Mouse (Mus musculus): ENCODE data around the gene Trim9. TPM values are rescaled to one million over a fixed set of nuclear protein-coding genes. Genes with fewer than 3 reads are reported as not detected.

Gene Trim9
- polyA plus RNA-seq (2014; fragmentation: Nextera tagmentation; extraction: Ambion mirVana): 3.4 and 4.0 TPM in 2 replicates

DNA sequence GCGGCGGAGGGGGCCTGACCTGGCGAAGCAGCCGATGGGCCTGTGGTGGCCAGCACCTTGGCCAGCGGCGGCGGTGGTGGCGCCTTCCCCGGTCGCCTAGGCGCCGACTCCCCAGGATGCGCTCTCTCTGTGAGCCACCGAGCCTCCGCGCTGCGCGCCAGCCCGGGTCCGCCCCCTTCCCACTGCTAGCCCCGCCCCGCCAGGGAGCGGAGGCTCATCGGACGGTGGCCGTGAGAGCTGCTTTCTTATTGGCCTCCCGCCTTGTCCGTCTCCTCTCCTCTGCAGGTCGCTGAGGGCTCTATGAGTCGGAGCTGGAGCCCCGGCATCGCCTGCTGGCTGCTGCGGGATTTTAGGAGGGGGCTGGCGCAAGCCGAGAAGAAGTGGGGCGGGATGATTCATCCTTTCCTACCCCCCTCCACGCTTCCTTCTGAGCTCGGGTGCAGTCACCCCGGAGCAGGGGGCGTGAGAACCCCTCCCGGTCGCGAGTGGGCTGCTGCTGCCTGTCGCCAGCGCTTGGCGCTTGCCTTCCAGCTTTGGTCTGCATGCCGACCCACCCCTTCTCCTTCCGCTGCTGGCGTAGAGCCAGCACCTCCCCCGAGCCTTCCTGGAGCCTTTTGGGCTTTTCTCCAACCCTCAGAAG lies at the start of gene Trim9:
Gene Trim9 (minus strand): TSS at position 413 of the 640 bp plus-strand sequence.
- Histone ChIP-seq H3K9ac (replicated peaks; ENCODE audit: low read length) (peak within 1 kb of the TSS; percentile 66), H3K9me3 (replicated peaks; ENCODE audit: control insufficient read depth, low read length) (no peaks in the 10 kb centered on the region), H3K36me3 (replicated peaks; ENCODE audit: control insufficient read depth, insufficient read depth, low read depth, low read length) (no peaks in the 10 kb centered on the region), H3K4me3 (ENCODE audit: low read depth, low read length) (peak within 1 kb of the TSS; percentile 60), H3K27me3 (ENCODE audit: control insufficient read depth, insufficient read depth, low read length) (peaks cover 21% of the 10 kb centered on the region), H3K27ac (replicated peaks; ENCODE audit: low read depth, low read length) (no peak within 1 kb of the TSS; the same call in 1 of the 2 replicates), H3K4me2 (ENCODE audit: low read depth, low read length) (peak within 1 kb of the TSS; percentile 81), H3K4me1 (ENCODE audit: control insufficient read depth, insufficient read depth, low read length) (peaks cover 4% of the 10 kb centered on the region)
- ATAC-seq (replicated peaks; ENCODE audit: insufficient number of reproducible peaks, low FRiP score, low TSS enrichment, low read depth) (peak; percentile 97), DNase-seq (ENCODE audit: low spot score) (peak; percentile 97)
- under 1% methylated on average over 44 of the region's 50 CpGs for WGBS

DNA sequence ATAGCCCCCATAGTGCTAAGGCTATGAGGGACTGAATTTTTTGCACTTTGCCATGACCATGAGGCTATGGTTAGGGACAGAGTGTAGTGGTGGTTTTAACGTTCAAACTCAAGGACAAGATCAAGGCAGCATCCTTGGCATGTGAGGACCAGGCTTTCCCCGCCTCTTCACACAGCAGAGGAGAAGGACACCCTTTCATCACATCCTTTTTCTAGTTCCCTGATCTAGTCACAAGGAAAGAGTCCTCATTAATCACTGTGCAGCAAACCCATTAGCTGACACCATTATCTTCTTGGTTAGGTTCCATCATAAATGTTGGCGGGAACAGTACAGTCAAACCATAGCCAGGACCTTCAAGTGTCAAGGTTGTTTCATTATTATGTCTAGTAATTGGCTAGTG lies 47.6 kb upstream of the Trim9 start:
- Histone ChIP-seq H3K9ac (replicated peaks; ENCODE audit: low read length) (no peak overlapping the region), H3K9me3 (replicated peaks; ENCODE audit: control insufficient read depth, low read length) (no peaks in the 10 kb centered on the region), H3K36me3 (replicated peaks; ENCODE audit: control insufficient read depth, insufficient read depth, low read depth, low read length) (no peaks in the 10 kb centered on the region), H3K4me1 (ENCODE audit: control insufficient read depth, insufficient read depth, low read length) (no peaks in the 10 kb centered on the region), H3K4me2 (ENCODE audit: low read depth, low read length) (no peak overlapping the region), H3K27me3 (ENCODE audit: control insufficient read depth, insufficient read depth, low read length) (no peaks in the 10 kb centered on the region), H3K27ac (replicated peaks; ENCODE audit: low read depth, low read length) (no peak overlapping the region), H3K4me3 (ENCODE audit: low read depth, low read length) (no peak overlapping the region)
- WGBS: 87% methylated on average over 3 of the region's 3 CpGs
- ATAC-seq (replicated peaks; ENCODE audit: insufficient number of reproducible peaks, low FRiP score, low TSS enrichment, low read depth): no peak
- DNase-seq (ENCODE audit: low spot score): no peak

DNA sequence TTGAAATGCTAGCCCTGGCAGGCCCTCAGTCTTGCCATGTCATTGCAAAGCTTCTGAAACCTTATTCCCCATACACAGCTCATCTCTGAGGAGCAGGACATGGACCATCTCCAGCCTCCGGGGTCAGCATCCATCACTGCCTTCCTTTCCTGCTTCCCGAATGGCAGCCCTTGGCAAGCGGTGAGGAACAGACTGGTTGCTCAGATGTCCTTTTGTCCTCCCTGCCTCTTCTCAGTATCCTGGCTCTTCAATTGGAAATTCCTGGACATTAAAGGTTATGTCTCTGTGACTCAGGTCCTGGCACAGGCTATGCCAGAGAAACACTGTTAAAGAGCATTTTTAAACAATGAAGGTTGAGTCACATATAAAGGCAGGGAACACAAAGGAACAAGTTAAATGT lies 43.8 kb upstream of the Trim9 start:
- ATAC-seq (replicated peaks; ENCODE audit: insufficient number of reproducible peaks, low FRiP score, low TSS enrichment, low read depth): no peak
- H3K9ac ChIP-seq (replicated peaks; ENCODE audit: low read length): no peak overlapping the region
- no peaks in the 10 kb centered on the region for H3K4me1 ChIP-seq (ENCODE audit: control insufficient read depth, insufficient read depth, low read length)
- DNase-seq (ENCODE audit: low spot score): no peak
- no peak overlapping the region for H3K4me3 ChIP-seq (ENCODE audit: low read depth, low read length)
- no peaks in the 10 kb centered on the region for H3K9me3 ChIP-seq (replicated peaks; ENCODE audit: control insufficient read depth, low read length)
- H3K27ac ChIP-seq (replicated peaks; ENCODE audit: low read depth, low read length): no peak overlapping the region
- 92% methylated on average over 3 of the region's 3 CpGs for WGBS
- H3K36me3 ChIP-seq (replicated peaks; ENCODE audit: control insufficient read depth, insufficient read depth, low read depth, low read length): no peaks in the 10 kb centered on the region
- no peak overlapping the region for H3K4me2 ChIP-seq (ENCODE audit: low read depth, low read length)
- no peaks in the 10 kb centered on the region for H3K27me3 ChIP-seq (ENCODE audit: control insufficient read depth, insufficient read depth, low read length)

DNA sequence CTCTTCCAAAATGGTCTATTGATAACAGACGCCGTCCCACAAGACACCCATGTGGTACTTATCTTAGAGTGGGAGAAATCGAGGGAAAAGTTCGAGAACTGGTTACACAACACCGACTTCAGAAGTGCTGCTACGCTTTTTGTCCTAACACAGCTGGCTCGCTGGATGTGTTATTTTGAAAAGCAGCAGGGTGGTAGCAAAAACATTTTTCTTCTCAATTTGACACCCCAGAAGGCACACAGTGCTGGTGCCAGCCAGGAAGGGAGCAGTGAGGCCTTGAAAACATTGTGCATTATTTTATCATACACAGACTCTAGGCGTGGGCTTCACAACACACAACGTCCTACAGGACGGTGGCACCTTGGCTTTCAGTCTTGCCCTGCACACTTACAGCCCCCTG lies 27.6 kb upstream of the Trim9 start:
- no peak overlapping the region for H3K27ac ChIP-seq (replicated peaks; ENCODE audit: low read depth, low read length)
- no peaks in the 10 kb centered on the region for H3K9me3 ChIP-seq (replicated peaks; ENCODE audit: control insufficient read depth, low read length)
- no peaks in the 10 kb centered on the region for H3K4me1 ChIP-seq (ENCODE audit: control insufficient read depth, insufficient read depth, low read length)
- 78% methylated on average over 10 of the region's 10 CpGs for WGBS
- H3K27me3 ChIP-seq (ENCODE audit: control insufficient read depth, insufficient read depth, low read length): no peaks in the 10 kb centered on the region
- ATAC-seq (replicated peaks; ENCODE audit: insufficient number of reproducible peaks, low FRiP score, low TSS enrichment, low read depth) (no peak), DNase-seq (ENCODE audit: low spot score) (no peak)
- no peak overlapping the region for H3K4me3 ChIP-seq (ENCODE audit: low read depth, low read length)
- H3K36me3 ChIP-seq (replicated peaks; ENCODE audit: control insufficient read depth, insufficient read depth, low read depth, low read length): no peaks in the 10 kb centered on the region
- no peak overlapping the region for H3K4me2 ChIP-seq (ENCODE audit: low read depth, low read length)
- no peak overlapping the region for H3K9ac ChIP-seq (replicated peaks; ENCODE audit: low read length)

DNA sequence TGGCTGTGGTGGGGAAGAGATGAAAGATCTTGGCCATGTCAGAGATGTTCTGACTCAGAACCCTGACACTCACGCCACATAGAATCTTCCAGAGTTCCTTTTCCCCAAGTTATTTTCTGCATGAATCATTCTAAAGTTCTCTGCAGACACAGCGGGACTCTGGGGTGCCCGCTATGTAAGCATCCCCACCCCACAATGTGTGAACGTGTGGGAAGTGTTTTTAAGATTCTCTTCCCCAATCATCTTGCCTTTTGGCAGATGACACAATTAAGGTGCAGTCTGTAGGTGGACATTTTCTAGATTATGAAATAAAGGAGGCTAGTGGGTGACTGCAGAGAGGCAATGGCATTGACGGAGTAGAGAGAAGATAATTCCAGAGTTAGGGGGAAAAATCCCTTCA lies 25.5 kb upstream of the Trim9 start:
- Histone ChIP-seq H3K9ac (replicated peaks; ENCODE audit: low read length) (no peak overlapping the region), H3K4me3 (ENCODE audit: low read depth, low read length) (no peak overlapping the region), H3K27me3 (ENCODE audit: control insufficient read depth, insufficient read depth, low read length) (no peaks in the 10 kb centered on the region), H3K4me1 (ENCODE audit: control insufficient read depth, insufficient read depth, low read length) (no peaks in the 10 kb centered on the region), H3K9me3 (replicated peaks; ENCODE audit: control insufficient read depth, low read length) (no peaks in the 10 kb centered on the region), H3K36me3 (replicated peaks; ENCODE audit: control insufficient read depth, insufficient read depth, low read depth, low read length) (no peaks in the 10 kb centered on the region), H3K4me2 (ENCODE audit: low read depth, low read length) (no peak overlapping the region), H3K27ac (replicated peaks; ENCODE audit: low read depth, low read length) (no peak overlapping the region)
- WGBS: 89% methylated on average over 5 of the region's 5 CpGs
- DNase-seq (ENCODE audit: low spot score) (no peak), ATAC-seq (replicated peaks; ENCODE audit: insufficient number of reproducible peaks, low FRiP score, low TSS enrichment, low read depth) (no peak)

DNA sequence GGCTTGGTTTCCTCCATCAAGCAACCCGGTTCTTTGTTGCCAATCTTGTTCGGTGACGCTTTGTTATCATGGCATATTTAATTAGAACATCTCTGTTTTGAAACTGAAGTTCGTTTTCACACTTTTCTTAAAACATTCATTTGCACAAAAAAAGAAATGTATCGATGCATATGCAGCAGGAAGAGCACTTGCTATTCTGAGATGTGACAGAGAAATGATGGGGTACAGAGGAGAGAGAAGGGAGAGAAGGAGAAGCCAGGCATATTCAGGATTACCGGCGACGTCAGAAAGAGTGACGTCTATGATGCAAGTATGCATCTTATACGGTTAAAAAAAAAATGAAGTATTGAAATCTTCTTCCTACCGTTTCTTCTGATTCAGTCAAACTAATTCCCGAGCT lies 21.9 kb upstream of the Trim9 start:
- ATAC-seq (replicated peaks; ENCODE audit: insufficient number of reproducible peaks, low FRiP score, low TSS enrichment, low read depth) (no peak), DNase-seq (ENCODE audit: low spot score) (no peak)
- Histone ChIP-seq H3K27me3 (ENCODE audit: control insufficient read depth, insufficient read depth, low read length) (no peaks in the 10 kb centered on the region), H3K27ac (replicated peaks; ENCODE audit: low read depth, low read length) (no peak overlapping the region), H3K4me2 (ENCODE audit: low read depth, low read length) (no peak overlapping the region), H3K9ac (replicated peaks; ENCODE audit: low read length) (no peak overlapping the region), H3K4me1 (ENCODE audit: control insufficient read depth, insufficient read depth, low read length) (no peaks in the 10 kb centered on the region), H3K9me3 (replicated peaks; ENCODE audit: control insufficient read depth, low read length) (no peaks in the 10 kb centered on the region), H3K36me3 (replicated peaks; ENCODE audit: control insufficient read depth, insufficient read depth, low read depth, low read length) (no peaks in the 10 kb centered on the region), H3K4me3 (ENCODE audit: low read depth, low read length) (no peak overlapping the region)
- WGBS: 90% methylated on average over 12 of the region's 12 CpGs

DNA sequence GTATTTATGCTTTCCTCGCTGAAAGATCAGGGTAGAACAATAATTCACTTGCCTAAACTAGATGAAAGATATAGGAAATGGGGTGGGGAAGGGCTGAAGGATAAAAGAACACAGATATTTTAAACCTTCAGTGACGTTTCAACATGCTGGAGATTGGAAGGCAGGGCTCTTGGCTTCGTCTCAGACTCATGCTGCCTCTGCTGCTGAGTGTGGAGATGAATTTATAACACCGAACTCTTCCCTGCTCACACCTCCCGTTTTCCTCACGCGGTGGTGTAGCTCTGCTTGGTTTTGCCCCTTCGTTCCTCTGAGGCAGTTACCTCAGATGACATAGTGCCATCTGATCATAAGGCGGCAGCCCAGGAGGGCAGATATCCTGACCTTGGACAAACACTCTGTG lies 21.4 kb upstream of the Trim9 start:
- Histone ChIP-seq H3K9me3 (replicated peaks; ENCODE audit: control insufficient read depth, low read length) (no peaks in the 10 kb centered on the region), H3K36me3 (replicated peaks; ENCODE audit: control insufficient read depth, insufficient read depth, low read depth, low read length) (no peaks in the 10 kb centered on the region), H3K4me2 (ENCODE audit: low read depth, low read length) (no peak overlapping the region), H3K27me3 (ENCODE audit: control insufficient read depth, insufficient read depth, low read length) (no peaks in the 10 kb centered on the region), H3K9ac (replicated peaks; ENCODE audit: low read length) (no peak overlapping the region), H3K4me1 (ENCODE audit: control insufficient read depth, insufficient read depth, low read length) (no peaks in the 10 kb centered on the region), H3K4me3 (ENCODE audit: low read depth, low read length) (no peak overlapping the region), H3K27ac (replicated peaks; ENCODE audit: low read depth, low read length) (no peak overlapping the region)
- DNase-seq (ENCODE audit: low spot score) (no peak), ATAC-seq (replicated peaks; ENCODE audit: insufficient number of reproducible peaks, low FRiP score, low TSS enrichment, low read depth) (no peak)
- WGBS: 85% methylated on average over 9 of the region's 9 CpGs

DNA sequence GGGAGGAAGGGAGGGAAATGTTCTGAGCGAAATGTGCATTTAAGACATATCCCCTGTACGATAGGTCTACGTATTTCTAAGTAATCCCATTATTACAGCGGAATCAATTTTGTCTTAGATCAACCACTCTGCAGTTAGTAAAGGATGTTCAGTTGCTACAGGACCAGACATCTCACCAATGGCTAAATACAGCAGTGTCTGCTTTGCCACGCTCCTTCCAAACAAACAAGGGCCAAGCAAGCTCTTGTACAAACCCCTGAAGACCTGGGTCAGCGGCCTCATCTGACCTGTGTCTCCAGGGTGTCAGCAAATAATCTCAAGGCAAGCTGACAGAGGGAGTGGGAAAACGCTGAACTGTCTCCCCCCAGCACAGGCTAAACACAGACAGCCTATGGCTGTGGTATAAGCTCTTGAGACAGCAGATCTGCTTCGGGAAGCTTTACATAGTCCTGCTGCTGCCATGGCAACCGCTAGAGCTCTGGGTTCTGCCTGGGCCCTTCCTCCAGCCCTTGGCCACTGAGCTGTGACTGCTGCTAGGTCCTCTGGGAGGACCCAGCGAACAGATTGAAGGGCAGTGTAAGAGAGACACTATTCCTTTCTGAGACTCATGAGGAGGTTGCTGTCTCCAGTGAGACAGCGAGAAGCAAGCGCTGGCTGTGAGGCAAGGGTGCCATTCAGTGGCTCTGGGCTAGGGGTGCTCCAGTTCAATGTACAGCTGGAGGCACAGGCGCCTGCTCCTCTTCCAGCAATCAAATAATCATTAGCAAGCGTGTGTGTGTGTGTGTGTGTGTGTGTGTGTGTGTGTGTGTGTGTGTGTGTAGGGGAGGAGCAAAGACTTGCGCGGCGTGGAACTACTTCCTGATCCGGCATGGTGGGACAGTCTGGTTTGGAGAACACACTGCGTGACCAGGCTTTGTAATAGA lies 20.2 kb upstream of the Trim9 start:
- DNase-seq (ENCODE audit: low spot score) (peak; percentile 79), ATAC-seq (replicated peaks; ENCODE audit: insufficient number of reproducible peaks, low FRiP score, low TSS enrichment, low read depth) (peak; percentile 96)
- H3K4me1 ChIP-seq (ENCODE audit: control insufficient read depth, insufficient read depth, low read length): no peaks in the 10 kb centered on the region
- H3K9me3 ChIP-seq (replicated peaks; ENCODE audit: control insufficient read depth, low read length): no peaks in the 10 kb centered on the region
- H3K36me3 ChIP-seq (replicated peaks; ENCODE audit: control insufficient read depth, insufficient read depth, low read depth, low read length): no peaks in the 10 kb centered on the region
- H3K27me3 ChIP-seq (ENCODE audit: control insufficient read depth, insufficient read depth, low read length): no peaks in the 10 kb centered on the region
- peak overlapping the region; percentile 60; the same call in 1 of the 2 replicates for H3K27ac ChIP-seq (replicated peaks; ENCODE audit: low read depth, low read length)
- 37% methylated on average over 19 of the region's 19 CpGs for WGBS
- H3K9ac ChIP-seq (replicated peaks; ENCODE audit: low read length): 0 out of 2 replicates have a peak overlapping the region, but pooled peaks have one; percentile 15
- H3K4me2 ChIP-seq (ENCODE audit: low read depth, low read length): peak overlapping the region; percentile 35
- no peak overlapping the region for H3K4me3 ChIP-seq (ENCODE audit: low read depth, low read length)
